Mouse (Mus musculus): ENCODE measurements at regions not wholly inside any gene's neighbourhood (a gene's known extent, or its start where the extent isn't known, plus 50 kb on each side); places are given as distances from the start of the nearest gene placed in this dataset.

DNA sequence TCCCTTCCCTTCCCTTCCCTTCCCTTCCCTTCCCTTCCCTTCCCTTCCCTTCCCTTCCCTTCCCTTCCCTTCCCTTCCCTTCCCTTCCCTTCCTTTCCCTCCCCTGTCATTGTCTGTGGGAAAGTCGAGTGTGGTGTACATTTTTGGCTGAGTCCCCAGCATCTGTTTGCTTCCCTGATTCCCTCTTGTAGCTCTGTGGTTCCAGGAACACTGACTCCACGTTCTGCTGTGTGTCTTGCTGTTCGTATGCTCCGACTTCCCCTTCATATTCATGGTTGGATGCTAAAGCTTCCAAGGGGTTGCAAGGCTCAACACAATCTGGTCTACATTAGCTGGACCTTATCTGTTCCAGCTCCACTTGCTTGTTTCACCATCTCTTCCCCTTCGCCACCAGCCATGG is 150.2 kb upstream of the Lrig1 start:
- TF ChIP-seq CTCF (IDR thresholded peaks at IDR 0.05; ENCODE audit: extremely low read depth, insufficient read length, insufficient replicate concordance, low read depth, low read length), result no peak
- no peak for TF ChIP-seq POLR2A (IDR thresholded peaks at IDR 0.05; ENCODE audit: low read depth, low read length)

Measured in small intestine, adult 2 months (tissue).